Mouse (Mus musculus) limb, embryonic 14.5 days (tissue): Measurements from ENCODE around the gene Ggcx. TPM values are rescaled to one million over a fixed set of nuclear protein-coding genes. Genes with fewer than 3 reads are reported as not detected.

Source experiments
- ATAC-seq: fragments of 200-750 bp; cut with Nextera tagmentation; 2 replicates; pipeline ENCODE4 v1.8.0; 2017; ENCODE audit warnings: low read depth, moderate number of reproducible peaks, moderate TSS enrichment; ENCODE audit not compliant: low FRiP score
- DNase-seq: peaks from one replicate; pipeline ENCODE4 v3.0.0-alpha.2; 2015; ENCODE audit warnings: low spot score
- H3K27ac ChIP-seq: fragments of 300-500 bp; sonication (generic); replicated peaks from 2 replicates; pipeline ENCODE4 v1.5.1; 2014; ENCODE audit warnings: low read depth, mild to moderate bottlenecking, low read length, moderate library complexity, mixed read lengths
- H3K27me3 ChIP-seq: fragments of 300-500 bp; sonication (generic); 2 replicates; pipeline ENCODE4 v1.6.1; 2014; ENCODE audit warnings: low read length, mixed read lengths; ENCODE audit not compliant: control insufficient read depth, insufficient read depth
- H3K36me3 ChIP-seq: fragments of 300-500 bp; sonication (generic); 2 replicates; pipeline ENCODE4 v1.6.1; 2014; ENCODE audit warnings: mild to moderate bottlenecking, low read length, moderate library complexity, mixed read lengths; ENCODE audit not compliant: control insufficient read depth, insufficient read depth
- H3K4me1 ChIP-seq: fragments of 300-500 bp; sonication (generic); 2 replicates; pipeline ENCODE4 v1.6.1; 2014; ENCODE audit warnings: antibody characterized with exemption, low read length, mixed read lengths; ENCODE audit not compliant: control insufficient read depth, insufficient read depth
- H3K4me2 ChIP-seq: fragments of 300-500 bp; sonication (generic); replicated peaks from 2 replicates; pipeline ENCODE4 v1.6.1; 2014; ENCODE audit warnings: low read depth, mild to moderate bottlenecking, low read length, moderate library complexity; ENCODE audit not compliant: severe bottlenecking
- H3K4me3 ChIP-seq: fragments of 300-500 bp; sonication (generic); replicated peaks from 2 replicates; pipeline ENCODE4 v1.5.1; 2014; ENCODE audit warnings: low read length
- H3K9ac ChIP-seq: fragments of 300-500 bp; sonication (generic); 2 replicates; pipeline ENCODE4 v1.6.1; 2014; ENCODE audit warnings: mild to moderate bottlenecking, low read depth, low read length, moderate library complexity; ENCODE audit not compliant: severe bottlenecking
- H3K9me3 ChIP-seq: fragments of 300-500 bp; sonication (generic); 2 replicates; pipeline ENCODE4 v1.6.1; 2016; ENCODE audit warnings: low read length; ENCODE audit not compliant: control insufficient read depth
- POLR2A ChIP-seq: fragments of 200-500 bp; IDR thresholded peaks from 2 replicates; pipeline ENCODE4 v1.8.0; 2012; ENCODE audit warnings: inconsistent platforms, mild to moderate bottlenecking, moderate library complexity, borderline replicate concordance; ENCODE audit not compliant: insufficient read depth, insufficient read length; ENCODE audit errors: extremely low read depth
- WGBS: fragments of 180-500 bp; shearing (Covaris S2); extraction: QIAGEN DNeasy Blood & Tissue Kit; methylation state at CpG from one replicate; pipeline ENCODE4 v1.1.7; 2014; 5-methylcytosine and 5-hydroxymethylcytosine counted together
- polyA plus RNA-seq, 2 experiments: library from polyadenylated mRNA; depleted of rRNA in 1 of 2; stranded (reverse) in 1 of 2; unstranded in 1 of 2; fragments of >200 nt; fragmentation: Nextera tagmentation in 1 of 2; extraction: Ambion mirVana in 1 of 2; gene quantifications; 2 replicates each; pipeline versions ENCODE4 v1.2.1 to v1.2.3; 2012 to 2014

Ggcx gene
- polyA plus RNA-seq, 2 experiments: 15.3 to 44.9 TPM

DNA sequence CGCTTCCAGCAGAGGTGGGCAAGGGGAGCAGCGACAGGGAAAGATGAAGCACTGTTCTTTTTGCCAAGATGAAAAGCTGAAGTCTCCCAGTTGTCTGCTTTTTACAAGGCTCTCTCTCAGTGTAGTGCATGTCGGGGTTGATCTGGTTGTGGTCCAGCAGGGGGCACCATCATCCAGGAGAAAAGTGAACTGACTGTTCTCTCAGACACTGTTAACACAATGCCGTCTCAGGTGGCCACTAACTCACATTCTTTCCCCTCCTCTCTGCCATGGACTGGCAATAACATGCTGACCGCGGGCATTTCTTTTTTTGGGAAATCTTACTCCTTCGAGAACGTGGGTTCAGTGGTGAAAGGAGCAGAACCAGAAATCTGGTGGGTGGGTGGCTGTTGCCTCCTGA lies 13.9 kb downstream of the Ggcx start:
- no peak overlapping the region for H3K4me2 ChIP-seq
- no peaks in the 10 kb centered on the region for H3K9me3 ChIP-seq
- H3K9ac ChIP-seq: no peak overlapping the region
- TF ChIP-seq POLR2A: no peak
- ATAC-seq: peak; percentile 81
- WGBS: 17% methylated on average over 8 of the region's 8 CpGs
- H3K36me3 ChIP-seq: peaks cover 87% of the 10 kb centered on the region
- 0 out of 2 replicates have a peak overlapping the region, but pooled peaks have one; percentile 11 for H3K27ac ChIP-seq
- 0 out of 2 replicates have a peak, but pooled peaks cover 5% of the 10 kb centered on the region for H3K4me1 ChIP-seq
- no peaks in the 10 kb centered on the region for H3K27me3 ChIP-seq
- no peak overlapping the region for H3K4me3 ChIP-seq
- peak; percentile 79 for DNase-seq

DNA sequence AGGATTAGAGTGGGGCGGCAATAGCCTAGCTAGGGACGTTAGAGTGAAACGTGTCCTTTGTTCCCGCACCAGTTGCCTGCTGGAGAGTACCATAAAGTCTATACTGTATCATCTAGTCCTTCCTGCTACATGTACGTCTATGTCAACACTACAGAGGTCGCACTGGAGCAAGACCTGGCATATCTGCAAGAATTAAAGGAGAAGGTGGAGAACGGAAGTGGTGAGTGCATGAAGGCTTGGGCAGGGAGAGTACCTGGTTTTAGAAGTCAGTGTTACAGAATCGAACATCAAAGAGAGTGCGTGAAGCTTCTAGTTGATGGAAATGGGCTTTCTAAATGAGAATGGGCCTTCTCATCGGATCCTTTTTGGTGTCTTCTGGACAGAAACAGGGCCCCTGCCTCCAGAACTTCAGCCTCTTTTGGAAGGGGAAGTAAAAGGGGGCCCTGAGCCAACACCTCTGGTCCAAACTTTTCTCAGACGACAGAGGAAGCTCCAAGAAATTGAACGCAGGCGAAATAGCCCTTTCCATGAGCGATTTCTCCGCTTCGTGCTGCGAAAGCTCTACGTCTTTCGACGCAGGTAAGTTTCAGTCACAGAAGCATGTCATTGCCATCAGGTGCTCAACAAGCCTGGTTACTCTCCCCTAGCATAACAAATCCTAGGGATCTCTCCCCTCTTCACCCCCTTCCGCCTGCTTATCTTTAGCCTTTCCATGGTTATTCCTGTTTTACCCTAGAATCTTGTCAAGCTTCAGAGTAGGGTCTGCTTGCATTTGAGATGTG lies 15.1 kb downstream of the Ggcx start:
- DNase-seq (no peak), ATAC-seq (no peak)
- Histone ChIP-seq H3K9me3 (no peaks in the 10 kb centered on the region), H3K4me3 (no peak overlapping the region), H3K27me3 (no peaks in the 10 kb centered on the region), H3K9ac (no peak overlapping the region), H3K4me2 (no peak overlapping the region), H3K27ac (no peak overlapping the region; the same call in 1 of the 2 replicates), H3K36me3 (peaks cover 84% of the 10 kb centered on the region), H3K4me1 (0 out of 2 replicates have a peak, but pooled peaks cover 5% of the 10 kb centered on the region)
- 85% methylated on average over 21 of the region's 21 CpGs for WGBS
- no peak for TF ChIP-seq POLR2A

DNA sequence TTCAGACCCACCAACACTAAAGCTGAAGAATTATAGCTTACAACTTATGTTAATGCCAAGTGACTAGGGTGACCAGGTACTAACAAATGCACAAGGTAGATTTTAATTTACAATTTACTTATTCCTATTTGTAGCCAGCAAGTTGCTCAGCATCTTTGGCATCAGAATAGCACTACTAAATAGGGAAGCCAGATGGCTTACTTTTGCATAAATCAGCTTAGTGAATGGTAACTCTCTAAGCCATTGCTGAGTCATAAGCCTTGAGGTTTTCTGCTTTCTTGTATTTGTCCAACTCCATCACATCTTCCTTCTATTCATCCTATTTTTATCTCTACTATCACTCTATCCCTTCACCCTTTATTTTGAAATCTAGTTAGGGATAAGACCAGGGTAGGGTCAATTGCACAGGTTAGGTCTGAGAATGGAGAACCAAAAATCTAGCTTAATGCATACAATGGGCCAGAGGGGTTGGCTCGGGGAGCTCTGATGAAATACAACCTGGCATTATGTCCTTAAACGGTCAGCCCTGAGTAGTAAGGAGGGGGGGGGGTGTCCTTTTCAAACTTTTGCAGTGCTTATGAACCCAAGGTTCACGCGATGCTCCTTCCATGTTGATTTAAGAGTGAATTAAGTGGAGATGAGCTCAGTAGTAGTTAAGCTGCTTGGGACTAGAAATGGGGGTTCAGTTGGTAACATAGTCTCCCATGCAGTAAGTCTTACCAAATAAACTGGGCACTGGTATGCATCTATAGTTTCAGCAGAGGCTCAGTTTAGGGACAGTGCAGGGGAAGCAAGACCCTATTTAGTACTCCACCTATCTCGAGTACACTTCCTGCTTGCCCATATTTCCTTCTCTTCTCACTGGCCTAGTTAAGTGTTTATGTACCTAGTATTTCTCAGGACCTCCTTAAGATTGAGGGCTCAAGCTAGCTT lies 17.1 kb downstream of the Ggcx start:
- DNase-seq: no peak
- Histone ChIP-seq H3K27me3 (no peaks in the 10 kb centered on the region), H3K27ac (no peak overlapping the region), H3K4me3 (no peak overlapping the region), H3K9me3 (no peaks in the 10 kb centered on the region), H3K36me3 (peaks cover 84% of the 10 kb centered on the region), H3K4me1 (0 out of 2 replicates have a peak, but pooled peaks cover 5% of the 10 kb centered on the region), H3K4me2 (no peak overlapping the region), H3K9ac (no peak overlapping the region)
- 43% methylated on average over 5 of the region's 5 CpGs for WGBS
- no peak for TF ChIP-seq POLR2A
- no peak for ATAC-seq

DNA sequence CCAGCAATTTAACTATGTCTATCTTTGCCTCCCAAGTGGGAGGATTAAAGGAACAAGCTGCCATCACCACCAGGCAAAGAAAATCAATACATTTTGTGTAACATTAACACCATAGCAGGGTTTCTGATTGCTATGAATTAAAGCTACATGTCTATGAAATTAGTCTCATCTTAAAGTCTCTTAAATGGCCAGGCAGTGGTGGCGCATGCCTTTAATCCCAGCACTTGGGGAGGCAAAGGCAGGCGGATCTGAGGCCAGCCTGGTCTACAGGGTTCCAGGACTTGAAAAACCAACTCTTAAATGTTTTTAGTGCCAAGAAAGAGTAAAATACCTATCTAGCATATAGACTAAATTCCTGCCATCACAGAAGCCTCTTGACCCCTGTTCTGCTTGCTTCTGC lies 18.0 kb downstream of the Ggcx start:
- Histone ChIP-seq H3K27me3 (no peaks in the 10 kb centered on the region), H3K9me3 (no peaks in the 10 kb centered on the region), H3K4me1 (peaks cover 11% of the 10 kb centered on the region; the same call in 1 of the 2 replicates), H3K4me2 (no peak overlapping the region), H3K4me3 (no peak overlapping the region), H3K36me3 (peaks cover 86% of the 10 kb centered on the region), H3K9ac (no peak overlapping the region), H3K27ac (no peak overlapping the region)
- 83% methylated on average over 2 of the region's 2 CpGs for WGBS
- ATAC-seq (no peak), DNase-seq (no peak)
- no peak for TF ChIP-seq POLR2A

DNA sequence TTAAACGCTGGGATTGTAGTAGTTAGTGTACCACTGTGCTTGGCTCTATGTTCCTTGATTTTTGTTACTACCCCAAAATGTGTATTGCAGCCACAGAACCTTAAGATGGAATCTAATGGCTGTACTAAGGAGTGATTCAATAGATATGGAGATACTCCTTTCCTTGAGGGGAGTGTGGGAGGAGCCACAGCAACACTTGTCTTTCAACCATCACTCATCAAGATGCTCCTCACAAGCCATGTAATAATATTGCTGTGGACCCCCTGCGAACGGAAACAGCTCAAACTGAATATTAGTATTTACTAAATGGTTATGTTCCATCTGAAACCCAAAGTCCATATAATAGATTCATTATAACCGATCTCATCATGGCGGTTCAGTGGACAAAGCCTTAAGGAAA lies 24.1 kb downstream of the Ggcx start:
- DNase-seq: no peak
- Histone ChIP-seq H3K4me2 (peak overlapping the region; percentile 82), H3K4me3 (peak overlapping the region; percentile 100), H3K9ac (peak overlapping the region; percentile 100), H3K9me3 (no peaks in the 10 kb centered on the region), H3K27me3 (no peaks in the 10 kb centered on the region), H3K27ac (no peak overlapping the region), H3K36me3 (peaks cover 48% of the 10 kb centered on the region), H3K4me1 (peaks cover 23% of the 10 kb centered on the region)
- 2% methylated on average over 5 of the region's 5 CpGs for WGBS
- no peak for TF ChIP-seq POLR2A
- ATAC-seq: no peak
